Mouse (Mus musculus): ENCODE measurements around the gene Acbd3. TPM values are rescaled to one million over a fixed set of nuclear protein-coding genes. Genes with fewer than 3 reads are reported as not detected.
A peak's percentile ranks its signal among the peaks of the same experiment; 100 is the strongest.

Gene Acbd3
- polyA plus RNA-seq, 1 experiment from 2014 or later: 23.7 TPM

DNA sequence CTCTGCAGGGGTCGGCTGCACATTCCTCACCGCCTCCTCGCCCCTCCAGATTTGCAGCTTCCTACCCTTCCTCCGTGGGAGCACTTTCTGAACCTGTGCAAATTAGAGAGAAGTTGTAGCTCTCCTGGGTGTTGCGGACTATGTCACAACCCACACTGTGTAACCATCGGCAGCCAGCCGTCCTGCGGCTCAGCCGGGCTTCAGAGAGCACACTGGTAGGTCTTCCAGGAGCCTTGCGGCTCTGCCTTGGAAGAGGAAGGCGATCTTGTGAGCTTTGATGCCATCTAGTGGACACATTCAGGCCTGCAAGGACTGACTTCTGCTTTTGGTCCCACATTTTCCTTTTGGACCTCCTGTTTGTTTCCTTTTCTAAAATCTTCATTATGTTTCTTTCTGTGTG, 38.0 kb downstream of the Acbd3 start:
- 2% methylated on average over 11 of the region's 11 CpGs for whole genome bisulfite sequencing
- peak; percentile 82 for ATAC-seq (replicated peaks)
- H3K36me3 ChIP-seq: no peaks in the 10 kb centered on the region

GRCm38 (mm10) chr1:180765393-180765792, 39.5 kb downstream of the Acbd3 start:
- Histone ChIP-seq H3K36me3 (no peaks in the 10 kb centered on the region), H3K4me3 (no peak overlapping the region), H3K9ac (replicated peaks) (no peak overlapping the region), H3K4me1 (peaks cover 22% of the 10 kb centered on the region), H3K27ac (replicated peaks) (no peak overlapping the region), H3K4me2 (replicated peaks) (no peak overlapping the region), H3K9me3 (no peaks in the 10 kb centered on the region), H3K27me3 (peaks cover 5% of the 10 kb centered on the region; the same call in 1 of the 2 replicates)
- no peak for ATAC-seq (replicated peaks)
- WGBS: 89% methylated on average over 5 of the region's 5 CpGs

More for the DNA sequence above, 38.0 kb downstream of the Acbd3 start:
- Histone ChIP-seq H3K4me3 (peak overlapping the region; percentile 41), H3K4me1 (peaks cover 21% of the 10 kb centered on the region), H3K4me2 (replicated peaks) (peak overlapping the region; percentile 79), H3K9me3 (no peaks in the 10 kb centered on the region), H3K27ac (replicated peaks) (no peak overlapping the region), H3K9ac (replicated peaks) (peak overlapping the region; percentile 33), H3K27me3 (peaks cover 5% of the 10 kb centered on the region; the same call in 1 of the 2 replicates)

- H3K9ac ChIP-seq (replicated peaks): no peak overlapping the region
- H3K36me3 ChIP-seq: no peaks in the 10 kb centered on the region
- H3K4me2 ChIP-seq (replicated peaks): no peak overlapping the region
- peaks cover 22% of the 10 kb centered on the region for H3K4me1 ChIP-seq
- H3K27me3 ChIP-seq: peaks cover 5% of the 10 kb centered on the region; the same call in 1 of the 2 replicates
- WGBS: 74% methylated on average over 5 of the region's 5 CpGs
- H3K9me3 ChIP-seq: no peaks in the 10 kb centered on the region
- no peak overlapping the region for H3K4me3 ChIP-seq
- no peak for ATAC-seq (replicated peaks)
- H3K27ac ChIP-seq (replicated peaks): no peak overlapping the region
These were observed 40.7 kb downstream of the Acbd3 start for GRCm38 (mm10) chr1:180766557-180766956.

- 15% methylated on average over 10 of the region's 10 CpGs for WGBS
- peak; percentile 32; the same call in 1 of the 2 replicates for ATAC-seq (replicated peaks)
- Histone ChIP-seq H3K9ac (replicated peaks) (peak overlapping the region; percentile 60), H3K27me3 (peaks cover 5% of the 10 kb centered on the region; the same call in 1 of the 2 replicates), H3K4me3 (peak overlapping the region; percentile 48), H3K27ac (replicated peaks) (peak overlapping the region; percentile 36), H3K36me3 (no peaks in the 10 kb centered on the region), H3K4me1 (peaks cover 22% of the 10 kb centered on the region), H3K9me3 (no peaks in the 10 kb centered on the region), H3K4me2 (replicated peaks) (peak overlapping the region; percentile 73)
These were observed 41.9 kb downstream of the Acbd3 start for GRCm38 (mm10) chr1:180767541-180768333.

- ATAC-seq (replicated peaks): peak; percentile 84
- 3% methylated on average over 37 of the region's 37 CpGs for WGBS
- H3K36me3 ChIP-seq: no peaks in the 10 kb centered on the region
These were observed 42.7 kb downstream of the Acbd3 start for GRCm38 (mm10) chr1:180768334-180769168.

GRCm38 (mm10) chr1:180771306-180771705, 45.5 kb downstream of the Acbd3 start:
- no peaks in the 10 kb centered on the region for H3K27me3 ChIP-seq
- no peaks in the 10 kb centered on the region for H3K9me3 ChIP-seq
- WGBS: 94% methylated on average over 5 of the region's 5 CpGs
- no peak overlapping the region for H3K4me3 ChIP-seq
- peaks cover 21% of the 10 kb centered on the region for H3K4me1 ChIP-seq
- ATAC-seq (replicated peaks): no peak
- no peak overlapping the region for H3K4me2 ChIP-seq (replicated peaks)
- no peaks in the 10 kb centered on the region for H3K36me3 ChIP-seq
- H3K9ac ChIP-seq (replicated peaks): no peak overlapping the region
- no peak overlapping the region for H3K27ac ChIP-seq (replicated peaks)

More at GRCm38 (mm10) chr1:180768334-180769168, 42.7 kb downstream of the Acbd3 start:
- peaks cover 17% of the 10 kb centered on the region for H3K4me1 ChIP-seq
- H3K27me3 ChIP-seq: 0 out of 2 replicates have a peak, but pooled peaks cover under 1% of the 10 kb centered on the region
- peak overlapping the region; percentile 48 for H3K4me3 ChIP-seq
- H3K9me3 ChIP-seq: no peaks in the 10 kb centered on the region
- H3K4me2 ChIP-seq (replicated peaks): peak overlapping the region; percentile 73
- peak overlapping the region; percentile 60 for H3K9ac ChIP-seq (replicated peaks)
- peak overlapping the region; percentile 36 for H3K27ac ChIP-seq (replicated peaks)

GRCm38 (mm10) chr1:180771722-180772121, 45.9 kb downstream of the Acbd3 start:
- 67% methylated on average over 4 of the region's 4 CpGs for WGBS
- no peak for ATAC-seq (replicated peaks)

DNA sequence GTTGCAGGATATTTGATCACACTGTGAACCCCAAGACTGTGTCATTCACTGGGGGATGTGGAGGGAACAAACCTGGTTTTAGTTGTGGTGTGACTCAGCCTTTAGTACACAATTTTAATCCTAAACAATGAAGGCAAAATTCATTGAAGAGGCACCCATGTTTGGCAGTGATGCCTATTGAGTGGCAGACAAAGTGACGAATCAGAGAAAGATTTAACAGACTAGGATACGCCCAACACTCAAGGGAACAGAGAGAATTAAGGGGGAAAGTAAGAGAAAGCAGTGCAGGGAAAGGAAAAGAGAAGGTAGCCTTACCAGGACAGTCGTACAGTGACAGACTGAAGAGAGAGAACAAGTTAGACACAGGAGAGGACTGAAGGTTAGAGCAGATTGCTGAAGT, 46.4 kb downstream of the Acbd3 start:
- ATAC-seq (replicated peaks): no peak
- no peak overlapping the region for H3K4me3 ChIP-seq
- H3K27ac ChIP-seq (replicated peaks): no peak overlapping the region
- 96% methylated on average over 3 of the region's 3 CpGs for WGBS
- peaks cover 28% of the 10 kb centered on the region for H3K4me1 ChIP-seq
- H3K9ac ChIP-seq (replicated peaks): no peak overlapping the region
- no peak overlapping the region for H3K4me2 ChIP-seq (replicated peaks)
- H3K36me3 ChIP-seq: no peaks in the 10 kb centered on the region
- no peaks in the 10 kb centered on the region for H3K27me3 ChIP-seq
- H3K9me3 ChIP-seq: no peaks in the 10 kb centered on the region

More at GRCm38 (mm10) chr1:180771722-180772121, 45.9 kb downstream of the Acbd3 start:
- no peaks in the 10 kb centered on the region for H3K36me3 ChIP-seq
- H3K27me3 ChIP-seq: no peaks in the 10 kb centered on the region
- H3K9me3 ChIP-seq: no peaks in the 10 kb centered on the region
- H3K4me2 ChIP-seq (replicated peaks): no peak overlapping the region
- no peak overlapping the region for H3K4me3 ChIP-seq
- H3K27ac ChIP-seq (replicated peaks): no peak overlapping the region
- H3K9ac ChIP-seq (replicated peaks): no peak overlapping the region
- H3K4me1 ChIP-seq: peaks cover 25% of the 10 kb centered on the region

DNA sequence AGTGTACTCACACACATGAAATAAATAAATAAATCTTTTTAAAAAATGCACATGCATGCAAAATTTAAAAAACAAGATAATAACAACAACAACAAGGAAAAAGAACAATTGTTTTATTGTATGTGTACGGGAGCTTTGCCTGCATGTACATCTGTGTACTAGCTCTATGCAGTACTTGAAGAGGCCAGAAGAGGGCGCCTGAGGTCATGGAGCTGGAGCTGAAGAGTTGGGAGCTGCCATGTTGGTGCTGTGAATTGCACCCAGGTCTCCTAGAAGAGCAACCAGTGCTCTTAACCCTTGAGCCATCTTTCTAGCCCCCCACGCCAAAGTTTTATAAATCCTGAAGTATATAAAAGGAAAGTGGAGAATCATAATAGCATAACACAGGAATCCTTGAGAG, 48.8 kb downstream of the Acbd3 start:
- Histone ChIP-seq H3K27me3 (no peaks in the 10 kb centered on the region), H3K27ac (replicated peaks) (no peak overlapping the region), H3K9me3 (no peaks in the 10 kb centered on the region), H3K4me2 (replicated peaks) (no peak overlapping the region), H3K4me3 (no peak overlapping the region), H3K36me3 (no peaks in the 10 kb centered on the region), H3K4me1 (peaks cover 23% of the 10 kb centered on the region), H3K9ac (replicated peaks) (no peak overlapping the region)
- no peak for ATAC-seq (replicated peaks)
- 62% methylated on average over 3 of the region's 3 CpGs for WGBS

DNA sequence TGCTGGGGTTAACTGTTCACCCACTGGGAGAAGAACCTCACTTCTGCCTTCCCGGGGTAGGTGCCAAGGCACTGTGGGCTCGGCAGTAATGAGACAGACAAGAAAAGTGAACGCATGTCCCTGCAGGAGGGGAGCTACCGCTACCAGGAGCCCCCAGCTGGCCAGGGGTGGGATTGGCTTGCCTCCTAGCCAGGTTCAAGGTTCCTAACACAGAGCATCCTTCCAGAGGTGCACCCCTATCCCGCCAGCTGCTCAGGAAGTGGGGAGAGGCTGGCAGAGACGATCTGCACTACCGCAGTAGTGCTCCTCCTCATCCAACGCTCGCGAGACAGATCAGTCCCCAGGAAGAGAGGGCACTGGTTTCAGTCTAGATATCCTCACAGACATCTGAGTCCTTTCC, 49.5 kb downstream of the Acbd3 start:
- Histone ChIP-seq H3K27me3 (no peaks in the 10 kb centered on the region), H3K9ac (replicated peaks) (no peak overlapping the region), H3K4me3 (no peak overlapping the region), H3K4me1 (peaks cover 23% of the 10 kb centered on the region), H3K9me3 (no peaks in the 10 kb centered on the region), H3K36me3 (no peaks in the 10 kb centered on the region), H3K27ac (replicated peaks) (no peak overlapping the region), H3K4me2 (replicated peaks) (no peak overlapping the region)
- ATAC-seq (replicated peaks): no peak
- 86% methylated on average over 10 of the region's 10 CpGs for WGBS

DNA sequence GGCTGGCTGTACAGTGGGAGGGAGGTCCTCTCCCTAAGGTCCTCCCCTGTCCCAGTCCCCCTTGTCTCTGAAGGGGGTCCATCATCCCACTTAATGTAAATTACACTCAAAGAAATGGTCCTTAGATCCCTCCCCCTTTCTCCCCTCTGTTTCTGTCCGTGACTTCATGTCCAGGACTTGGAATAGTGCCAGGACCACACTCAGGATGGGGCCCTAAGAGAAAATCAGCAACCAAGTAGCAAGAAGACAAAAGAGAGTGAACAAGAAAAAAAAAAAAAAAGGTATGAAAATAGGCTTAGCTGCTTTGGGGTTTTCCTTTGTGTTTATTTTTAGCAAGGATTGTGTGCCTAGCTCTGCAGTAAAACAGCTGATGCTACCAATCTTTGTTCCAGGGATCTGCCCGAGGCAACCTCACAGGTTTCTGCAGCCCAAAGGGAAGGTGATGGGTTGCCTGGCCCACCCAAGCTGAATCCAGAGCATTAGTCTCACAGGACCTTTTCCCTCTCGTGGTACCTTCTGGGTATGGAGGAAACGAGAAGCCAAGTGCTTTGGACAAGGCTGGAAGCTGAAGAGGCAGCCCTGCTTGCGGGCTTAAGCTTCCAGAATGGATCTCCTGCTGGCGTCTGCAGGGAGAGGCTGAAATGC, 50.1 kb downstream of the Acbd3 start:
- H3K4me1 ChIP-seq: peaks cover 23% of the 10 kb centered on the region
- 46% methylated on average over 6 of the region's 6 CpGs for WGBS
- H3K27ac ChIP-seq (replicated peaks): no peak overlapping the region
- H3K4me2 ChIP-seq (replicated peaks): no peak overlapping the region
- H3K4me3 ChIP-seq: no peak overlapping the region
- no peak overlapping the region for H3K9ac ChIP-seq (replicated peaks)
- H3K9me3 ChIP-seq: no peaks in the 10 kb centered on the region
- no peaks in the 10 kb centered on the region for H3K27me3 ChIP-seq
- no peaks in the 10 kb centered on the region for H3K36me3 ChIP-seq
- no peak for ATAC-seq (replicated peaks)

Data from forebrain, embryonic 15.5 days (tissue).